Mouse (Mus musculus) adrenal gland, postnatal 4 days (tissue): ENCODE measurements around the gene Kif6. TPM values are rescaled to one million over a fixed set of nuclear protein-coding genes. Genes with fewer than 3 reads are reported as not detected.

Experiments used
- DNase-seq, 2 experiments: peaks; one replicate each; pipeline ENCODE4 v3.0.0; 2021 to 2022; ENCODE audit warnings: low spot score in 2 of 2, mixed read lengths in 2 of 2
- total RNA-seq, 2 experiments: library from RNA; stranded (reverse); gene quantifications; 2 replicates each; pipeline ENCODE4 v1.2.3; 2021

Gene Kif6
- total RNA-seq, 2 experiments from 2014 or later: 0.79 to 2.0 TPM

GRCm38 (mm10) chr17:49736364-49736763, 121.4 kb downstream of the Kif6 start:
- no peak for DNase-seq

- no peak for DNase-seq
Measured at GRCm38 (mm10) chr17:49737217-49737774, 122.4 kb downstream of the Kif6 start.

DNA sequence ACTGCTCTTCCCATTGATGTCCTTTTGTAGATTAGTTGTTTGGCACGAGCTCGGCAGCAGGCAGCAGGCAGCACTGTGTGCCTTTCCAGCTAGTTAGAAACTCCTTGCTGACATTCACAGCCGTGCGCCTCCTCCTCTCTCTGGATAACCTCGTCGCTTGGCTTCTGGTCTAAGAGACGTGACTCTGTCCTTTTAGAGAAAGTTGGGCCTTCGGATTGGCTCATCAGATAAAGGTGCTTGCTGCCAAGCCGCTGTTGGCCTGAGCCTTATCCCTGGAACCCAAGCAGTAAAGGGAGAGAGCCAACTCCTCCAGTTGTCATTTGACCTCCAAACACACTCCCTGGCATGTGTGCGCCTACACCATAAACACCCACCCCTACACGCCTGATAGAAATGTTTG, 123.4 kb downstream of the Kif6 start:
- DNase-seq: no peak

GRCm38 (mm10) chr17:49739896-49740679, 125.2 kb downstream of the Kif6 start:
- DNase-seq: no peak

DNA sequence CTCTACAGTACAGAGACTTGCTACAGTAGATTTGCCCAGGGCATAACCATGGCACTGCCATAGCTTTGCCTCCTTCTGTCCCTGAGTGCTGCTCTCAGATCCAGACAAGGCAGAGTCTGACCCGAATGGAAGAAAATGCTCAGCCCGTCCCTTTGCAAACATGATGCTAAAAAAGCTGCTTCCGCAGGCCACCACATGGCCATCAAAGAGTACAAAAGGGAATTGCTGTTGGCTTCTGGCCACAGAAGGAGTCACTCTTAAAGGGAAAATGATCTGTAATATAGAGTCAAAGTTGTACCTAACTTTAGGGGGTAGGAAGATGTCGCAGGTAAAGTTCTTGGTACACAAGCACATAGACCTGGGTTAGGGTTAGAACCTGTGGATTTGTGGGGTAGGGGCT, 126.2 kb downstream of the Kif6 start:
- DNase-seq: no peak

GRCm38 (mm10) chr17:49741927-49742326, 127.0 kb downstream of the Kif6 start:
- no peak for DNase-seq

- DNase-seq: no peak
Measured at GRCm38 (mm10) chr17:49743580-49744463, 128.9 kb downstream of the Kif6 start.

DNA sequence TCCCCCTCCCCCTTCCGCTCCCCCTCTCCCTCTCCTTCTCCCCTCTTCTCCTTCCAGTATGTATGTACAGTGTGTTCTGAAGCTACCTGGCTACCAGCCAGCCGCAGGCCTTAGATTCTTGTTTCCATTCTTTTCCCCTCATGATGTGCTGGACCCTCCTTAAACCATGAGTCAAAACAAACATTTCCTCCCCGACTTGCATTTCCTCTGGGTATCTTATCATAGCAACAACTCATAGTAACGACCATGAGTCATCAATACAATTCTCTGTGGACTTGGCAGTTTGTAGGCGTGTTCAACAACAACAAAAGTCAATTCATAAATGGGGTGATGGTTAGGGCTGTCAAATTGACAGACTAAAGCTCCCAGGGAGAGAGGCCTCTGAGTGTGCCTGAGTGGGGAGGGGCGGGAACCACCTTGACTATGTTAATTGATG, 136.0 kb downstream of the Kif6 start:
- DNase-seq: no peak

- no peak for DNase-seq
Measured at GRCm38 (mm10) chr17:49753874-49754273, 138.9 kb downstream of the Kif6 start.

GRCm38 (mm10) chr17:49756862-49757261, 141.9 kb downstream of the Kif6 start:
- DNase-seq: no peak

- DNase-seq: no peak
Measured at GRCm38 (mm10) chr17:49759047-49759446, 144.1 kb downstream of the Kif6 start.

DNA sequence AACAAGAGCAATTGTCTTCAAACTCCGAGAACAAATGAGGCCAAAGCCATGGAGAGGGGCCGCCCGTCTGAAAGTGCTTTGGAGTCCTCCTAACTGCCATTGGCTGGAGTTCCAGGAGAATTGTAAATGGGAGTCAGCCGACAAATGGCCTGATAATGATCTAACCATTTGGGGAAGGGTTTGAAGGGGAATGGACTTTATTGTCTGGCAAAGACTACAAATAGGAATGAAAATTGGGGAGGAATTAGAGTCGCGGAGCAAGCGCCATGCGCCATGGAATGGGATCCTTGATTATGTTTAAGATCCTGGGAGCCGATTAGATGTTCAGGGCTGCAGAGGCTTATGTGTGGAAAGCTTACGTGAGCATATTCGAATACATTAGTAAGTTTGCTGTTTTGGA, 146.3 kb downstream of the Kif6 start:
- no peak for DNase-seq

DNA sequence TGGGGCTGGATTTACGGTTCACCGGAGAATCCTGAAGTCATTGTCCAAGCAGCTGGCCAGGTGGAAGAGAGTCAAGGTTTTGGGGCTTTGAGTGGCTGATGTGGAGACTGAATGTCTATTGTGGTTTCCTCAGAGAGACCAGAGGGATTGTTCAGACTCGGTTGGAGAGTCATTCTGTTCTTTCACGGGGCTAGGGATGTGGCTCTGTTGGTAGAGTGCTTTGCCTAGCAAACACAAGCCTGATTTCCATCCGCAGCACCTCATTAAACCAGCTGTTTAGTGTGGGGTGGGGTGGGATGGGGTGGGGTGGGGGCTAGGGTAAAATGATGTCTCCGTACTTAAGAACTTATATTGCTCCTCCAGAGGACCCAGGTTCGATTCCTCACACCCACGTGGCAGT, 146.9 kb downstream of the Kif6 start:
- DNase-seq: no peak

DNA sequence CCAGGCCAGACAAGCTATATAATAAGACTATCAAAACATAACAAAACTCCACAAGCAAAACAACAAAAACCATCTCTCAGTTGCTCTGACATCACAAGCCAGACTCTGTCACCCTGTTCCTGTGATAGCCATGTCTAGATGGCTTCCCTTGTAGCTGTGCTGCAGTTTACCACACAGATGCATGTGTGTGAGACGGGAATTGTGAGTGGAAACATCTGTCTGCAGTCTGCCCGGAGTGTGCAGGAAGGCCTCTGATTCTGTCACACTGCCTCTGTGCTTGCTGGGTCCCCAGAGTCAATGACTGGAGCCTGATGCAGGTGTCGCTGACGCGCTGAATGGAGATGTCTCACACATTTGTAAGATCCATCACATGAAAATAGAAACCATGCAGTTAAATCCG, 150.0 kb downstream of the Kif6 start:
- no peak for DNase-seq

DNA sequence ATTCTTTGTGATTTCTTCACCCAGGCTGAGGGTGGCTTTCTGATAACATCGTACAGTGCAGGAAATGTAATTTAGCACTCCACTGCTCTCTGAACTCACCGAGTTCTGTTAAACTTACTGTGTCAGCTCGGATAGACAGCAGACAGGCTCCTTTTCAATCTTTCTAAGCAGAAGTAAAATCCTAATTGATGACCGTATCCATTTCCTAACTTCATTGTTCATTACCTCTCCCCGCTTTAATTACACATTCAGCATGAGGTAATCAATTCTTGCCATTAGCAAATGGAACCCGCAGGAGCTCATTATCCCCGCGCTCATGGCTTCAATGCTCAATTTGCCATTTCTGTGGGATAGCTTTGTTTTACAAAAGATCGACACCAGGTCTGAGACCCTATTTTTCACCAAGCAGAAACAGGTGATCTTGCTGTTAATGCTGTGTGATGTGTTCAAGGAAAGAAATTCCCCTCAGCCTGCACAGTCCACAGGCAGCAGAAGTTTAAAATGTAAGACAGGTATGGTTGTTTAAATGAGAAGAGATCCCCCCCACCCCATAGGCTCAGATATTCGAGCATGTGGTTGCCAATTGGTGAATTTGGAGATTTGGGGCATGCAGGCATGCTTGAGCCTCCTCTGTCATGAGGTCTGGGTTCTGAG, 152.9 kb downstream of the Kif6 start:
- no peak for DNase-seq

GRCm38 (mm10) chr17:49771703-49772315, 156.9 kb downstream of the Kif6 start:
- DNase-seq: no peak

DNA sequence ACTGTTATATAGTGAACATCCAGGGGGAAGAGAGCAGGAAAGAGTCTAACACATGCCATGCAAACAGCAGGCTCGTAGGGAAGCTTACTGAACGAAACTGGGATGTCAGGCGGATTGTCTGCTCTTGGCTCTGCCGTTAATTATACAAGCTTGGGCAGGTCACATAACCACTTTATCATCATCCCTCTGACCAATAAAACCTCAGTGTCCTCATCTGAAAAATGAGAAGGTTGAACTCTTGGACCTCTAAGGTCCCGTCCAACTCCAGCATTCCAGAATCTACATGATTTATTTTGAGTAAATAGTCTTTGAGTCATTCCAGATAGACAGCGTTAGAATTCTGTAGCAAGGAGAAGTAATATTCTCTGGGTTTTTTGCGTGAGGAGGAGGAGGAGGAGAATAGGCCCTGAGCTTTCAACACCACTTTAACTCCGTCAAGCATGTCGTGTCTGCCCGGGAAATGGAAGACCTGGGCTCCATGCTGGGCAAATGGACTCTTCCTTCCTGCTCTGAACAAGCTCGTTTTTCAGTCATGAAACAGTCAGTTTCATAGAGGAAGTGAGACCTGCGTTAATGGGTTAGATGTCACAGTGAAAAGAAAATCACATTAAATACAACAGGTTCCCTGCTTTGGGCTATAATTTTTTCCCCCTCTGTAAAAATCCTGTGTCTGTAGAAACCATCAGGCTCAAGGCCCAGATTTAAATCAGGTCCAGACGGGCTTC, 162.3 kb downstream of the Kif6 start:
- DNase-seq: no peak

DNA sequence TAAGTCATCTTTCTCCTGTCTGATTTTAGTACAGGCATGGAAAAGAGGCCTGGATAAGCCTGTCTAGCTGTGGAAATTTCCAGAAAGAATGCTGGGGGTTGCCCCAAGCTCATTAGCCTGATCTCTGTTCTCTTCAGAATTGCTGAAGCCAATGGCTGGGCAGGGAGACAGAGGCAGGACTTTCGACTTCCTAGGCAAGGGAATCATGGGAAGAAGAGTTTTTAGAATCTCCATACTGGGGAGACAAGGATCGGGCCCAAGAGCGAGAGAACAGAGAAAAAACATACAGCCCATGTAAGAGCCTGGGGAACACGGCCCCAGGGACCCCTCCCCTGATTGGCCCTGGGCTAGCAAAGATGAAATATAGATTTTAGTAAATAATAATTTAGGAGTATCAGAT, 164.1 kb downstream of the Kif6 start:
- DNase-seq: no peak

DNA sequence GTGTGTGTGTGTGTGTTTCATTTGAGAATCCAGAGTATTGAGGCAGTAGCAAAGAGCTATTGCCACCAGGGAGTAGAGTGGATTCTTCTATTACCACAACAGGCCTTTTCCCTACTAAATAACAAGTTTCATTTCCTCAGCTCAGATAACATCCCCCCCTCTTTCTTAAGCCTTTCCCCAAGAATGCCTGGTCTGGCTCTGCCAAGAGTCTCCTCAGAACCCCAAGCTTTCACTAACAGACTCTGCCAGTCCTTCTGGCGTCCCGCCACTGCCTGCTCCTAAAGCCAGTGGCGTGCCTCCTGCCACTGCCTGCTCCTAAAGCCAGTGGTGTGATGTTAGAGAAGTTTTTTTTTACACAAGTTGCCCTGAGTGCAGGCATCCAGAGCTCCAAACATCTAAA, 164.6 kb downstream of the Kif6 start:
- DNase-seq: no peak

- no peak for DNase-seq
Measured at GRCm38 (mm10) chr17:49785851-49786250, 170.9 kb downstream of the Kif6 start.
